Mouse (Mus musculus) spleen, adult 18-20 months (tissue): Measurements from ENCODE around the gene Kctd2.
"Not testable (repeated sequence)": the region's sequence is repeated elsewhere in the genome, so short reads cannot be mapped to it uniquely, and the experiment has no call there.

Experiments used
- DNase-seq, 2 experiments: peaks; one replicate each; pipeline ENCODE4 v3.0.0; 2022; ENCODE audit warnings: mixed read lengths in 2 of 2

Gene Kctd2

GRCm38 (mm10) chr11:115439906-115440595, 20.1 kb downstream of the Kctd2 start, which contains the start of gene Trim80:
TSS of gene Trim80 (plus strand) at chr11:115440545.
- no peak for DNase-seq

GRCm38 (mm10) chr11:115441417-115441816, 21.5 kb downstream of the Kctd2 start:
- no peak for DNase-seq

GRCm38 (mm10) chr11:115446906-115447305, 27.0 kb downstream of the Kctd2 start:
- no peak for DNase-seq

GRCm38 (mm10) chr11:115447321-115447885, 27.5 kb downstream of the Kctd2 start:
- no peak for DNase-seq

GRCm38 (mm10) chr11:115448075-115448474, 28.1 kb downstream of the Kctd2 start:
- no peak for DNase-seq

GRCm38 (mm10) chr11:115448998-115449397, 29.1 kb downstream of the Kctd2 start:
- DNase-seq: no peak

- DNase-seq: no peak
These were observed 30.2 kb downstream of the Kctd2 start for GRCm38 (mm10) chr11:115450176-115450575.

- DNase-seq: no peak
These were observed 31.9 kb downstream of the Kctd2 start for GRCm38 (mm10) chr11:115451781-115452241.

- DNase-seq: no peak
These were observed 32.4 kb downstream of the Kctd2 start for GRCm38 (mm10) chr11:115452281-115452860.

- no peak for DNase-seq
These were observed 33.4 kb downstream of the Kctd2 start for GRCm38 (mm10) chr11:115453306-115453705.

- not testable (repeated sequence) for DNase-seq
These were observed 34.9 kb downstream of the Kctd2 start for GRCm38 (mm10) chr11:115454822-115455221.

- DNase-seq: no peak
These were observed 35.7 kb downstream of the Kctd2 start for GRCm38 (mm10) chr11:115455619-115456018.

- DNase-seq: no peak
These were observed 36.3 kb downstream of the Kctd2 start for GRCm38 (mm10) chr11:115456182-115456581.

- no peak for DNase-seq
These were observed 37.5 kb downstream of the Kctd2 start for GRCm38 (mm10) chr11:115457405-115457804.

GRCm38 (mm10) chr11:115460976-115461375, 41.0 kb downstream of the Kctd2 start:
- DNase-seq: no peak

- DNase-seq: no peak
These were observed 41.9 kb downstream of the Kctd2 start for GRCm38 (mm10) chr11:115461846-115462242.

GRCm38 (mm10) chr11:115462243-115462891, 42.4 kb downstream of the Kctd2 start, which contains the start of gene Slc16a5:
TSS of gene Slc16a5 (plus strand) at chr11:115462474.
- DNase-seq: no peak

- DNase-seq: no peak
These were observed 43.5 kb downstream of the Kctd2 start for GRCm38 (mm10) chr11:115463397-115463796.

- no peak for DNase-seq
These were observed 44.9 kb downstream of the Kctd2 start for GRCm38 (mm10) chr11:115464851-115465250.

- no peak for DNase-seq
These were observed 47.3 kb downstream of the Kctd2 start for GRCm38 (mm10) chr11:115467217-115467618.

- DNase-seq: no peak
These were observed 52.3 kb downstream of the Kctd2 start for GRCm38 (mm10) chr11:115472183-115472582.

- DNase-seq: peak; percentile 79 to 93
These were observed 53.8 kb downstream of the Kctd2 start for GRCm38 (mm10) chr11:115473626-115474275.
